Mouse (Mus musculus) v-Abl transformed pro-B cells (cell line): Measurements from ENCODE around the gene Hipk1.

Experiments
- in situ Hi-C, 2 experiments: fragments of 400-800 bp; cut with MboI; formaldehyde crosslinking; loops; one replicate each; pipeline ENCODE4 v1.15.1; 2025; ENCODE audit not compliant: unreplicated experiment in 2 of 2

Gene Hipk1

GRCm38 (mm10) chr3:103766789-103767188, 24.6 kb downstream of the Hipk1 start:
- in situ Hi-C loops = no loop called here

- in situ Hi-C loops = no loop called here
These were observed 31.9 kb downstream of the Hipk1 start for GRCm38 (mm10) chr3:103759261-103759970.

GRCm38 (mm10) chr3:103758456-103758855, 32.9 kb downstream of the Hipk1 start:
- in situ Hi-C loops = no loop called here

GRCm38 (mm10) chr3:103756920-103757319, 34.4 kb downstream of the Hipk1 start:
- in situ Hi-C loops = no loop called here

- in situ Hi-C loops = no loop called here
These were observed 36.0 kb downstream of the Hipk1 start for GRCm38 (mm10) chr3:103755351-103755750.

- in situ Hi-C loops = no loop called here
These were observed 39.8 kb downstream of the Hipk1 start for GRCm38 (mm10) chr3:103751558-103751957.

- in situ Hi-C loops = loop anchor here in 1 of 2 experiments (25.0 kb wide), 1 partner anchor 709 kb away; no protein-coding TSS in a partner anchor
These were observed 44.7 kb downstream of the Hipk1 start for GRCm38 (mm10) chr3:103746711-103747110.

- in situ Hi-C loops = loop anchor here in 1 of 2 experiments (25.0 kb wide), 1 partner anchor 708 kb away; no protein-coding TSS in a partner anchor
These were observed 46.2 kb downstream of the Hipk1 start for GRCm38 (mm10) chr3:103745001-103745770.

- in situ Hi-C loops = loop anchor here (5.0 to 25.0 kb wide), 2 partner anchors 44 to 706 kb away; no protein-coding TSS in a partner anchor
These were observed 48.2 kb downstream of the Hipk1 start for GRCm38 (mm10) chr3:103743208-103743607.

- in situ Hi-C loops = loop anchor here (5.0 to 25.0 kb wide), 2 partner anchors 47 to 703 kb away; no protein-coding TSS in a partner anchor
These were observed 51.0 kb downstream of the Hipk1 start for GRCm38 (mm10) chr3:103740342-103740741.

- in situ Hi-C loops = loop anchor here (5.0 to 25.0 kb wide), 9 partner anchors 145 to 945 kb away; no protein-coding TSS in a partner anchor
These were observed 52.0 kb downstream of the Hipk1 start, which contains the start of gene Gm10964 for GRCm38 (mm10) chr3:103739329-103739728. TSS of gene Gm10964 (plus strand) at chr3:103739366.

- in situ Hi-C loops = loop anchor here (5.0 to 25.0 kb wide), 9 partner anchors 147 to 947 kb away; no protein-coding TSS in a partner anchor
These were observed 53.4 kb downstream of the Hipk1 start, which contains the start of gene Olfml3 for GRCm38 (mm10) chr3:103737778-103738571. TSS of gene Olfml3 (minus strand) at chr3:103738001.

GRCm38 (mm10) chr3:103737061-103737754, 54.2 kb downstream of the Hipk1 start:
- in situ Hi-C loops = loop anchor here (5.0 to 25.0 kb wide), 9 partner anchors 148 to 948 kb away; no protein-coding TSS in a partner anchor

GRCm38 (mm10) chr3:103735776-103736600, 55.4 kb downstream of the Hipk1 start:
- in situ Hi-C loops = loop anchor here (5.0 to 25.0 kb wide), 9 partner anchors 149 to 949 kb away; no protein-coding TSS in a partner anchor

GRCm38 (mm10) chr3:103734696-103735519, 56.5 kb downstream of the Hipk1 start:
- in situ Hi-C loops = loop anchor here (5.0 to 25.0 kb wide), 9 partner anchors 150 to 950 kb away; no protein-coding TSS in a partner anchor

GRCm38 (mm10) chr3:103733799-103734695, 57.3 kb downstream of the Hipk1 start:
- in situ Hi-C loops = loop anchor here (10.0 to 25.0 kb wide), 6 partner anchors 151 to 951 kb away; no protein-coding TSS in a partner anchor

- in situ Hi-C loops = loop anchor here (10.0 to 25.0 kb wide), 6 partner anchors 152 to 952 kb away; no protein-coding TSS in a partner anchor
These were observed 58.2 kb downstream of the Hipk1 start for GRCm38 (mm10) chr3:103733176-103733575.
